Mouse (Mus musculus) hematopoietic stem cell, adult 5-6 weeks (primary cell): ENCODE measurements around the gene Eapp. TPM values are rescaled to one million over a fixed set of nuclear protein-coding genes. Genes with fewer than 3 reads are reported as not detected.
"Not testable (repeated sequence)": the region's sequence is repeated elsewhere in the genome, so short reads cannot be mapped to it uniquely, and the experiment has no call there.

Experiments used
- ATAC-seq, 2 experiments: fragments of 125-278 bp in 1 of 2; replicated peaks in 1 of 2; 2 replicates each; pipeline ENCODE4 v1.8.0; 2016 to 2017; ENCODE audit warnings: inconsistent platforms in 2 of 2, mild to moderate bottlenecking in 2 of 2, moderate number of reproducible peaks in 2 of 2, low read depth in 1 of 2, moderate TSS enrichment in 1 of 2; ENCODE audit not compliant: low FRiP score in 2 of 2, poor library complexity in 2 of 2, severe bottlenecking in 2 of 2, insufficient read depth in 1 of 2, low TSS enrichment in 1 of 2
- total RNA-seq: library from RNA; stranded (forward); fragments of 172-1452, 232-1000 nt; gene quantifications from 2 replicates; pipeline ENCODE4 v1.2.3, GENCODE M21; 2017

Gene Eapp
- 66.3 and 116 TPM in 2 replicates for total RNA-seq

GRCm38 (mm10) chr12:54695511-54696241, at the start of gene Eapp:
Eapp (minus strand) TSS chr12:54695897.
- peak; percentile 81 to 83 for ATAC-seq

DNA sequence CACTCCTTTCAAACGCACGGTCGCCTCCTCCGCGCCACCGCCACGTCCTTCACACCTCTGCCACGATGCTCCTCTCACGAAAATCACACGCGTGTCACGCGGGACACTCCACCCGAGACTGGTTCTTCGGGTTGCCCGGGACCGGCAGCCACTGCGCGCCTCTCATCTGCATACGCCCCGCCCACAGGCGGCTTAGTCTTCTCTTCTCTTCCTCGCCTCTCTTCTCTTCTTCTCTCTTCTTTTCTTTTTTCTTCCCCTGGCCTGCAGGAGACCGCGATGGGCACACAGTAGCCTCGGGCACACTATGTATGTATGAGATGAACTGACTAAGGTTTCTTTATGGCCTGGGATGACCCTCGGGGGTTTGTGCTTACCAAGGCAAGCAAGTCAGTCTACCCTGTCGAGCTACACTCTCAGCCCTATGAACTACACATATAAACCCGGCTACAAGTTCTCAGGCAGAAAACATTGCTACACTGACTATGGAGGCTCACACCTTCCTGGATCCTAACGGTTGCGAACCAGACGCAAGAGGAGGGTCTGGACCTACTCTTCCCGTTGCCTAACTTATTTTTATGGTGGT, 43.1 kb upstream of the Eapp start:
- peak; percentile 17 to 22; a peak in 3 of 4 replicates for ATAC-seq

GRCm38 (mm10) chr12:54737891-54738660, 42.4 kb upstream of the Eapp start:
- ATAC-seq, result peak; percentile 70

- ATAC-seq, result peak; percentile 10 to 36
Observed at GRCm38 (mm10) chr12:54734307-54735131, 38.8 kb upstream of the Eapp start.

- ATAC-seq, result peak; percentile 79 to 83
Observed at GRCm38 (mm10) chr12:54729140-54730059, 33.7 kb upstream of the Eapp start.

DNA sequence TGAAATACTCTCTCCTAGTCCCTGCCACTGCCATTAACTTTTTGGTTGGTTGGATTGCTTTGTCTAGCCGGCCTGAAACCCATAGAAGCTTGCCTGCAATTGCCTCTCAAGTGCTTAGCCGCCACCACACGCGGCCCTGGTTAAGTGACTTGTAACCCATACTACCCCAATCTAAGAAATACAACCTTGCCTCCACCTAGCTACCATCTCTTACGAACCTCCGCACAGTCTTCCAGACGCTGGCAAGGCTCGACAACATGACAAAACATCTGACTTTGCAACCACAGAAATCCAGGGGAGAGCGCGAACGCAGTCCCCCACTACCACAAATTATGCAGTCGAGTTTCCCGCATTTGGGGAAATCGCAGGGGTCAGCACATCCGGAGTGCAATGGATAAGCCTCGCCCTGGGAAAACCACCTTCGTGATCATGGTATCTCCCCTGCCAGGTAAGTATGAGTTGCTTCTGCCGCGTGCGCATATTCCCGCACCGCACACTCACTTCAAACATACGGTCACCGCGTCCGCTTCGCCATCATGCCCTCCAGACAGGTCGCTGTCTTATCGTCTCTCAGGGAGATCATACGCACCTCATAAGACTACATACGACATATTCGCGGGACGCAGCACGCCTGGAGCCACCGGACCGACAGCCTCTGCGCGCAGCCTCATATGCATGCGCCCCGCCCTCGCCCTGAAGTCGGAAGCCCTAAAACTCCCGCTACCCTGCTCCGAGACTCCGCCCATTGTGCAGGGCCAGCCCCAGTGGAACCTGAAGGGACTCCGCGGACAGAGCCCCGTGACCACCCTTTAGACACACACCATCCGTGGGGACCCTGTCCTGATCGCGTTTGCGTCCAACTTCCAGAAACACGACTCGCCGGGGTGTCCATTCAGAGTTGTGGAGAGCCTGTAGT, 23.4 kb upstream of the Eapp start:
- ATAC-seq, result peak; percentile 80 to 81

DNA sequence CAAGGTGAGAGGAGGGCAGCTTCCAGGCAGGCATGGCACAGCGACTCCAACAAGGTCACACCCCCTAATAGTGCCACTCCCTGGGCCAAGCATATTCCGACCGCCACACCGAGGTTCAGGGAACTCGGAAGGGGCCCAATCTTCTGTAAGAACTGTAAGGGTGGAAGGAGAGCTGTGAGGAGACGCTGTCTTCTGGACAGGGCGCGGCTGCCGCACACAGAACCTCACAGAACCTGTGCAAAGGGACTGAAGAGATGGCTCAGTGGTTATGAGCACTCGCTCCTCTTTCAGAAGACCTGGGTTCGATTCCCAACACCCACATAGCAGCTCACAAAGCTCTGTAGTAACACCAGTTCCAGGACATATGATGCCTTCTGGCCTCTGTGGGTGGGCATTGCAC, 21.8 kb upstream of the Eapp start:
- not testable (repeated sequence) for ATAC-seq

DNA sequence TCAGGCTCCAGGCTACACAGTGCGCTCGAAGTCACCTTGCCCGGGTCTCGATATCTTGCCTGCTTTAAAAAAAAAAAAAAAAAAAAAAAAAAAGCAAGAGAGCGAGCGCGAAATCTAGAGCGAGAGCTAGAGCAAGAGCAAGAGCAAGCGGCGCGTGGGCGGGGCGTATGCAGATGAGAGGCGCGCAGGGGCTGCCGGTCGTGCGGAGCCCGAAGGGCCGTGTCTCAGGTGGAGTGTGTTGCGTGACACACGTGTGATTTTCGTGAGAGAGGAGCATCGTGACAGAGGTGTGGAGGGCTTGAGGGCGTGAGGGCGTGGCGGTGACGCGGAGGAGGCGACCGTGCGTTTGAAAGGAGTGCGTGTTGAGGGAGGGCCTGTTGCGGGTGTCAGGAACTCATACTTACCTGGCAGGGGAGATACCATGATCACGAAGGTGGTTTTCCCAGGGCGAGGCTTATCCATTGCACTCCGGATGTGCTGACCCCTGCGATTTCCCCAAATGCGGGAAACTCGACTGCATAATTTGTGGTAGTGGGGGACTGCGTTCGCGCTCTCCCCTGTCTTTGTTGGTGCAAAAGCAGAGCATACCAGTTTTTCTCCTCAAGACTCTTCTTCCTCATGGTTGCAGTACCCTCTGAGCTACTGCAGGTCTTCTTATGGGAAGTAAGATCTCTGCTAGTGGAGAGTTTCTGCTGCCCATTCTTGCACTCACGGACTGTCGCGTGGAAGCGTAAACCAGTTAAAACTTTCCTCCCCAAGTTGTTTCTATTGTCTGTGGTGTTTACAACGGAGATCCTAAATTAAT, 18.3 kb upstream of the Eapp start:
- peak; percentile 7 to 36 for ATAC-seq

- peak; percentile 65 to 70 for ATAC-seq
Observed at GRCm38 (mm10) chr12:54710494-54710879, 14.8 kb upstream of the Eapp start.

DNA sequence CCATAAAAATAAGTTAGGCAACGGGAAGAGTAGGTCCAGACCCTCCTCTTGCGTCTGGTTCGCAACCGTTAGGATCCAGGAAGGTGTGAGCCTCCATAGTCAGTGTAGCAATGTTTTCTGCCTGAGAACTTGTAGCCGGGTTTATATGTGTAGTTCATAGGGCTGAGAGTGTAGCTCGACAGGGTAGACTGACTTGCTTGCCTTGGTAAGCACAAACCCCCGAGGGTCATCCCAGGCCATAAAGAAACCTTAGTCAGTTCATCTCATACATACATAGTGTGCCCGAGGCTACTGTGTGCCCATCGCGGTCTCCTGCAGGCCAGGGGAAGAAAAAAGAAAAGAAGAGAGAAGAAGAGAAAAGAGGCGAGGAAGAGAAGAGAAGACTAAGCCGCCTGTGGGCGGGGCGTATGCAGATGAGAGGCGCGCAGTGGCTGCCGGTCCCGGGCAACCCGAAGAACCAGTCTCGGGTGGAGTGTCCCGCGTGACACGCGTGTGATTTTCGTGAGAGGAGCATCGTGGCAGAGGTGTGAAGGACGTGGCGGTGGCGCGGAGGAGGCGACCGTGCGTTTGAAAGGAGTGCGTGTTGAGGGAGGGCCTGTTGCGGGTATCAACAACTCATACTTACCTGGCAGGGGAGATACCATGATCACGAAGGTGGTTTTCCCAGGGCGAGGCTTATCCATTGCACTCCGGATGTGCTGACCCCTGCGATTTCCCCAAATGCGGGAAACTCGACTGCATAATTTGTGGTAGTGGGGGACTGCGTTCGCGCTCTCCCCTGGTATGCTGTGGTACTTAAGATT, 14.2 kb upstream of the Eapp start:
- ATAC-seq, result peak; percentile 10 to 19; a peak in 2 of 4 replicates

GRCm38 (mm10) chr12:54699394-54699793, 3.7 kb upstream of the Eapp start:
- no peak for ATAC-seq

DNA sequence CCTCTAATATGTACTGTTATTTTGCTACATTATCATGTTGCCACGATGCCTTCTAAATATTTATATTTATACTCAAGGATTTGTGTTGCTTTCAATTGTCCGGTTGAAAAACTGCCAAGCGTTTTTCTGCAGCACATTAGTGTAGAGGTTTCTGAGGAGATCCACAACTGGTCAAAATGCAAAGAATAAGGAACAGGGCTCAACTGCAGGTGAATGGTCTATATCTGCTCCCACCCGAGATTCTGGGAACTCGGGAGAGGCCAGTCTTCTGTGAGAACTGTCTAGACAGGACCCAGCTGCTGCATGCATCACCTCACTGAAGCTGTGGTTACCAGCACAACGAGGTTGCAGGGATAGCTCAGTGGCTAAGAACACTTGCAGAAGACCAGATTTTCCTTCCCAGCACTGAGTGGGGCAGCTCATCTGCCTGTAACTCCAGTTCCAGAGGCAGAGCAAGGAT, 2.1 kb upstream of the Eapp start:
- no peak for ATAC-seq

DNA sequence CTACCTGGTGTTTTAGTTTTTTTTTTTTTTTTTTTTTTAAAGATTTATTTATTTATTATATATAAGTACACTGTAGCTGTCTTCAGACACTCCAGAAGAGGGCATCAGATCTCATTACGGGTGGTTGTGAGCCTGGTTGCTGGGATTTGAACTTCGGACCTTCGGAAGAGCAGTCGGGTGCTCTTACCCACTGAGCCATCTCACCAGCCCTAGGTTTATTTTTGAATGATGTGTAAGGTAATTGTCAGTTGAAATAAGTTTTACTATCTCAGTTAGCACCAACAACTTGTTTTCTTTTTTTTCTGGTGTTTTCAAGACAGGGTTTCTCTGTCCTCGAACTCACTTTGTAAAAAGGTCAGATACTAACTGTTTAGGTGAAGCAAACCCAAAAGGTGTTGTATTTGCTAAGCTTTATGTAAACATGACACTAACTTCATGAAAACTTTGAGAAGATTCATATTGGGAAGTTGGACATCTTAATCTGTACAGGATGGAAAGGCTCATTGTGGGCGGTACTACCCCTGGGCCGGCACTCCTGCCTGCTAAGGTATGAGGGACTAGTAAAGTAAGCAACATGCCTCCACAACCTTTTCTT, 1.4 kb upstream of the Eapp start:
- ATAC-seq, result peak; percentile 42 to 47
